Mouse (Mus musculus): ENCODE data around the gene Pogz.

GRCm38 (mm10) chr3:94804146-94804545 is 33.2 kb upstream of the Pogz start:
- no peak for TF ChIP-seq CTCF (IDR thresholded peaks at IDR 0.05; ENCODE audit: control insufficient read depth, insufficient read depth, insufficient read length)
- TF ChIP-seq USF1 (IDR thresholded peaks at IDR 0.05; ENCODE audit: low read depth), result no peak
- TF ChIP-seq MYOG (IDR thresholded peaks at IDR 0.05; ENCODE audit: control insufficient read depth, extremely low read depth, insufficient read length), result no peak
